Mouse (Mus musculus) hindbrain, embryonic 15.5 days (tissue): Measurements from ENCODE around the gene Gm49383. TPM values are rescaled to one million over a fixed set of nuclear protein-coding genes. Genes with fewer than 3 reads are reported as not detected.
A peak's percentile ranks its signal among the peaks of the same experiment; 100 is the strongest.
"Not testable (repeated sequence)": the region's sequence is repeated elsewhere in the genome, so short reads cannot be mapped to it uniquely, and the experiment has no call there.

Source experiments
- ATAC-seq: fragments of 200-750 bp; cut with Nextera tagmentation; 2 replicates; pipeline ENCODE4 v1.8.0; 2017; ENCODE audit warnings: low read depth, moderate number of reproducible peaks, moderate TSS enrichment; ENCODE audit not compliant: low FRiP score
- H3K27ac ChIP-seq: fragments of 300-500 bp; sonication (generic); replicated peaks from 2 replicates; pipeline ENCODE4 v1.5.1; 2015; ENCODE audit warnings: mild to moderate bottlenecking, inconsistent platforms
- H3K27me3 ChIP-seq: fragments of 300-500 bp; sonication (generic); 2 replicates; pipeline ENCODE4 v1.6.1; 2015; ENCODE audit warnings: control low read depth, inconsistent platforms
- H3K36me3 ChIP-seq: fragments of 300-500 bp; sonication (generic); 2 replicates; pipeline ENCODE4 v1.6.1; 2015; ENCODE audit warnings: control low read depth, inconsistent platforms
- H3K4me1 ChIP-seq: fragments of 300-500 bp; sonication (generic); replicated peaks from 2 replicates; pipeline ENCODE4 v1.6.1; 2015; ENCODE audit warnings: control low read depth, inconsistent platforms
- H3K4me2 ChIP-seq: fragments of 300-500 bp; sonication (generic); 2 replicates; pipeline ENCODE4 v1.6.1; 2015; ENCODE audit warnings: moderate library complexity, mild to moderate bottlenecking, inconsistent platforms
- H3K4me3 ChIP-seq: fragments of 300-500 bp; sonication (generic); 2 replicates; pipeline ENCODE4 v1.5.1; 2015; ENCODE audit warnings: mild to moderate bottlenecking, inconsistent platforms
- H3K9ac ChIP-seq: fragments of 300-500 bp; sonication (generic); 2 replicates; pipeline ENCODE4 v1.6.1; 2015; ENCODE audit warnings: inconsistent platforms
- H3K9me3 ChIP-seq: fragments of 300-500 bp; sonication (generic); 2 replicates; pipeline ENCODE4 v1.6.1; 2016; ENCODE audit warnings: control low read depth, inconsistent platforms
- WGBS: fragments of 180-500 bp; shearing (Covaris S2); methylation state at CpG from one replicate; pipeline ENCODE4 v1.1.7; 2015; 5-methylcytosine and 5-hydroxymethylcytosine counted together
- polyA plus RNA-seq: library from polyadenylated mRNA; unstranded; fragments of >200 nt; fragmentation: Nextera tagmentation; extraction: Ambion mirVana; gene quantifications from 2 replicates; pipeline ENCODE4 v1.2.1, GENCODE M21; 2015

Gm49383 gene
- polyA plus RNA-seq, 1 experiment from 2014 or later, result 14.1 TPM

DNA sequence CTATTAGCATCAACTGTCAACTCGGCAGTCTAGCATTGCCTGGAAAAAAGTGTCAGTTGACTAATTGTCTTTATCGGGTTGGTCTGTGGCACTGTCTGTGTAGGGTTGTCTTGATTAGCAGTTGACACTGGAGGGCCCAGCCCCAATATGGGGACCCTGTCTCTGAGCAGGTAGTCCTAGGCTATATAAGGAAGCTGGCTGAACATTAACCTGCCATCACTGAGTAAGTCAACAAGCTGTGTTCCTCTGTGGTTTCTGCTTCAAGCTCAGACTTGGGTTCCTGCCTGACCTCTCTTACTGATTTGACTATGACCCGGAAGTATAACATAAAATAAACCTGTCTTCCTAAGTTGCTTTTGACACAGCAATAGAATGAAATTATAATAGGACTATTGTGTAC is 20.9 kb downstream of the Gm49383 start:
- H3K36me3 ChIP-seq, result no peaks in the 10 kb centered on the region
- H3K4me1 ChIP-seq, result no peaks in the 10 kb centered on the region
- no peak overlapping the region for H3K9ac ChIP-seq
- H3K4me2 ChIP-seq, result no peak overlapping the region
- no peak for ATAC-seq
- WGBS, result 97% methylated on average over 3 of the region's 3 CpGs
- no peaks in the 10 kb centered on the region for H3K27me3 ChIP-seq
- H3K4me3 ChIP-seq, result no peak overlapping the region
- H3K27ac ChIP-seq, result no peak overlapping the region
- H3K9me3 ChIP-seq, result no peaks in the 10 kb centered on the region

DNA sequence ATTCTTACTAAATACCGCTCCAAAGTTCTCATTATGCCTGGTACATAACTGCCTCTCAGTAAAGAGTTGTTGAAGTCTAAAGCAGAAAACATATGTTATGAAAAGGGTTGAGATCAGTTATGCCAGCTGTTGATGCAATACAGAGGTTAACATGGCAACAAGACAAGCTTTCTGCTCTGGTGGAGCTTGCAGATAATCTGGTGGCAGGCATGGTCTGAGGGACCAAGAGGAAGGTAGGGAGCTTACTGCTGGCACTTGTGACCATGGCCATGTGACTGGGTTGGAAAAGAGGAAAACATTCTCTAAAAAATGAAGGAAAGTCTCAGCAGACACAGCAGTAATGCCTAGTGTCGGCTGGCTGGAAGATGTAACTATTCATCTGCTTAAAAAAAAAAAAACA is 25.6 kb downstream of the Gm49383 start:
- no peaks in the 10 kb centered on the region for H3K9me3 ChIP-seq
- no peak overlapping the region for H3K27ac ChIP-seq
- no peak overlapping the region for H3K9ac ChIP-seq
- H3K36me3 ChIP-seq, result no peaks in the 10 kb centered on the region
- H3K27me3 ChIP-seq, result no peaks in the 10 kb centered on the region
- no peak for ATAC-seq
- peaks cover 10% of the 10 kb centered on the region for H3K4me1 ChIP-seq
- no peak overlapping the region for H3K4me3 ChIP-seq
- WGBS, result 98% methylated on average over 2 of the region's 2 CpGs
- no peak overlapping the region for H3K4me2 ChIP-seq

DNA sequence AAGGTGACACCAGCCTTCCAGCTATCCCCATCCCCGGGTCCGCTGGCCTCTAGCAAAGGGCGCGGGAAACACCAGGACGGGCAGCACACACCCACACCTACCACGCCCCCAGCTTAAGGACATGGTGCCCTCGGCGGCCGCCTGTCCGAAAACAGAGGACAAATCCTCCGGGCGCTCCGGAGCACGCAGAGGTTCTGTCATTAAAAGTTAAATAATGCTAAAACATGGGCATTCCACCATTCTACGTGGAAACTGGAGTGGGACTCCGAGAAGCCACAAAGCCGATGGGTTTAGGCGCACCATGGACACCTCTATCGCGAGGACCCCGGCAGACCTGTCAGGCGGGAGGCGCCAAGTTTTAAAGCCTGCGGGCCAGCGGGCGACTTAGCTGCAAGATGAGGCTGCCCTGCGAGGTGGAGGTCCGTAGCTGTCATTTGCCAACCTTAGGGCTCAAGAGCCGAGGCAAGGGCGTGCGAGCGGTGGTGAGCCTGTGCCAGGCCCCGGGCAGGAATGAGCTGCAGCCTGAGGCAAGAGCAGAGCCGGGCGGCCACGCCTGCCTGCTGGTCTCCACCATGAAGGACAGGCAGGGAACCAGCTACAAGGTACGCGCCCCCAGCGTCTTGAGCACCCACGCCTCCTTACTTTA is 28.3 kb downstream of the Gm49383 start, which contains the start of gene Lrr1:
Gene Lrr1, plus strand, starts transcription at position 354 of the 646 bp plus-strand sequence.
- no peaks in the 10 kb centered on the region for H3K27me3 ChIP-seq
- peak within 1 kb of the TSS; percentile 66 for H3K4me3 ChIP-seq
- H3K36me3 ChIP-seq, result no peaks in the 10 kb centered on the region
- H3K9me3 ChIP-seq, result no peaks in the 10 kb centered on the region
- peak within 1 kb of the TSS; percentile 63 for H3K9ac ChIP-seq
- WGBS, result under 1% methylated on average over 40 of the region's 40 CpGs
- ATAC-seq, result peak; percentile 94
- H3K4me2 ChIP-seq, result peak within 1 kb of the TSS; percentile 95
- H3K27ac ChIP-seq, result peak within 1 kb of the TSS; percentile 77
- peaks cover 10% of the 10 kb centered on the region for H3K4me1 ChIP-seq

DNA sequence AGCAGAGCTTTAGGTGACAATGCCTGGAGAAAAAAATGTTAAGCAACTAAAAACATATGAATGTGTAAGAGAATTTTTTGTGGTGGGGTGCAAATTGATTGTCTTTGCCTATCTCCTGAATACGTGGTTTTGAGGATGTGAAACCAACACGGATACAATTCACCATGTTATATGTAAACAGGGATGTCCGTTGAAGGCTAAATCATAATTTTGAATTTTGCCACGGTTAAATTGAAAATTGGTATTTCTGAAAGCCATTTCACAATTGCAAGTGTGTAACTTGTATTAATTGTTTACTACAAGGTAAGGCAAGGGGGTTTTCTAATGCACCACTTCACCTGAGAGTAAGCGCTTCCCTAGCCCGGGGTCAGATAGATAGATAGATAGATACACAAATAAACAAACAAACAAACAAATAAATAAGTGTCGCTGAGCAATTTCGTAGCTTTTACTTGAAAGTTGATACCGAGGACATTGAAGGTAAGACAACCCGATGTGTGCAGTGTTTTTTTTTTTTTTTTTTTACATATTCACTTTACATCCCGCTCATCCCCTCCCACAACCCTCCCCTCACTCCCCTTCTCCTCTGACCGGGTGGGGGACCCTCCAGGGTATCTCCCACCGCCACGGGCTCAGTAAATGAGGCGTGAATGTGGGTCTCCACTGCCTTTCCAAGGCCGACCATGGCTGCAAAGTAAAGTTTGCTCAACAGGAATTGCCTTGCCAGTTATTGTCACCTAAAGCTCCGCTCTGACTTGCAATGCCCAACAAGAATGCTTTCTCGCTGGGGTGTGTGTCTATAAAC is 29.0 kb downstream of the Gm49383 start:
- 9% methylated on average over 18 of the region's 18 CpGs for WGBS
- Histone ChIP-seq H3K36me3 (no peaks in the 10 kb centered on the region), H3K27me3 (no peaks in the 10 kb centered on the region), H3K4me1 (peaks cover 10% of the 10 kb centered on the region), H3K9ac (peak overlapping the region; percentile 63), H3K4me2 (peak overlapping the region; percentile 95), H3K4me3 (peak overlapping the region; percentile 66), H3K9me3 (no peaks in the 10 kb centered on the region), H3K27ac (peak overlapping the region; percentile 77)
- ATAC-seq, result peak; percentile 74

DNA sequence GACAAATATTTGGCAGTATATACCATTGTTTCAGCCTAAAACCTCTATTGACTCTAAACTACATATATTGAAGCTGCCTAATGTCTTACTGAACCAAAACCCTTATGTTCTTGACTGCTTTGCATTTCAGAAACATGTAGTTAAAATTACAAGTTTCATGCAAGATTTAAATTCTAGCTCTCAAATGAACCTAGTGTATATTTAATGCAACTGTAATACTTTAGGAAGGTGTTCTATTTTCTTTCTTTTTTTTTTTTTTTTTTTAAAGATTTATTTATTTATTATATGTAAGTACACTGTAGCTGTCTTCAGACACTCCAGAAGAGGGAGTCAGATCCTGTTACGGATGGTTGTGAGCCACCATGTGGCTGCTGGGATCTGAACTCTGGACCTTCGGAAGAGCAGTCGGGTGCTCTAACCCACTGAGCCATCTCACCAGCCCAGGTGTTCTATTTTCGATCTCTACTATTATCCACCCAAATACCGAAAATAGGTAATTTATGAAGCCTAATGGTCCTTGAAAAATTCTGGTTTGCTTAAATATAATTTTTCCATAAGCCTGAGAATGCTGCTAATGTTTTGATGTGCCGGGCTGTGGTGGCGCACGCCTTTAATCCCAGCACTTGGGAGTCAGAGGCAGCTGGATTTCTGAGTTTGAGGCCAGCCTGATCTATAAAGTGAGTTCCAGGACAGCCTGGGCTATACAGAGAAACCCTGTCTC is 29.9 kb downstream of the Gm49383 start:
- WGBS, result 69% methylated on average over 8 of the region's 8 CpGs
- H3K4me3 ChIP-seq, H3K4me1 ChIP-seq, H3K36me3 ChIP-seq, ATAC-seq, H3K27me3 ChIP-seq, H3K27ac ChIP-seq, H3K9me3 ChIP-seq, H3K9ac ChIP-seq: not testable (repeated sequence)
- H3K4me2 ChIP-seq, result peak overlapping the region; percentile 95; the same call in 1 of the 2 replicates

DNA sequence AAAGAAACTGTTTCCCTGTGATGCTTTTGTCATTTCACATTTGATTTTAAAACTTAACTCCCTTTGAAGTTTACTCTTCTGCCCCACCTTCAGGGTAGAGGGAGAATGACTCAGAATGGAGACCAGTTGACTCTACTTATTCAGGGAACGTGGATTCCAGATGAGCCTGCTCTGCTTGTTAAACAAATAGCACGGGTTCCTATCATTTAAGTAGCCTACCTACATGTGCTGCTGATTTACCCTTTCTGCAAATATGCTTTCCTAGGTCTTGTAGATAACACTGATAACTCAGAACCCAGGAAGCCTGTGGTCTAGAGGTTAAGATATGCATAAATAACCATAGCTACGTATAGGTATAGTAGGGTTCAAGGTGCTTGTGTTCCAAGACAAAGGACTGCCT is 32.0 kb downstream of the Gm49383 start:
- Histone ChIP-seq H3K27me3 (no peaks in the 10 kb centered on the region), H3K36me3 (no peaks in the 10 kb centered on the region), H3K4me1 (peaks cover 10% of the 10 kb centered on the region), H3K9me3 (no peaks in the 10 kb centered on the region), H3K9ac (no peak overlapping the region), H3K27ac (no peak overlapping the region), H3K4me2 (no peak overlapping the region), H3K4me3 (no peak overlapping the region)
- 62% methylated on average over 3 of the region's 3 CpGs for WGBS
- ATAC-seq, result no peak

DNA sequence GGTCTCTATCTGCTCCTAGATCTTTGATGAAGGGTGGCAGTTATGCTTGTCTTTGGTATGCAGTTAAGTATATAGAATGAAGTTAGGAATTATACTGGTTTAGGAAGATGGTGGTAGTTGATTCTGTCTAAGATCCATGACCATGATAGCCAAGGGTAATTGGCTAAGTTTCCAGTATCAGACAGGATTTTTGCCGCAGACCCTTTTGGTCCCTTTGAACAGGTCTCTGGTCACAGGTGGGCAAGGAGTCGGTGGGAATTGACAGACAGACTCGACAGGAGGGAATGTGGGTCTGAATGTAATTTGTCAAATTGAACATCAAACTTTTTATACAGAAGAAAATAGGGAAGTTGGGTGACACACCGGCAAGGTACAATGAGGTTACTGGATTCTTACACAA is 33.3 kb downstream of the Gm49383 start:
- WGBS, result 89% methylated on average over 4 of the region's 4 CpGs
- H3K4me2 ChIP-seq, H3K9ac ChIP-seq, H3K9me3 ChIP-seq, ATAC-seq, H3K27me3 ChIP-seq, H3K36me3 ChIP-seq, H3K4me3 ChIP-seq, H3K27ac ChIP-seq, H3K4me1 ChIP-seq: not testable (repeated sequence)

DNA sequence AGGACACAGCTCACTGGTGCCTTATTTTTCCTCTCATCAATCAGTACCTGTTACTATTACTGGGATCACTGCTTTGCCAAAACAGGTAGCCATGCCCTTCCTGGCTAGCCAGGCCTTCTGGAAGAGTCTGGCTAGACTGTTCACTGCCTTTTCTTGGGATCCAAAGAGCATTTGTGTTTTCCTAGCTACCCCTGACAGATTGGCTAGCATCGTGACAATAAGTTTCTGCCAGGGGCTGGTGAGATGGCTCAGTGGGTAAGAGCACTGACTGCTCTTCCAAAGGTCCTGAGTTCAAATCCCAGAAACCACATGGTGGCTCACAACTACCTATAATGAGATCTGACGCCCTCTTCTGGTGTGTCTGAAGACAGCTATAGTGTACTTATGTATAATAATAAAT is 36.2 kb downstream of the Gm49383 start:
- not testable (repeated sequence) for H3K9me3 ChIP-seq, H3K27me3 ChIP-seq, H3K4me3 ChIP-seq, ATAC-seq, H3K4me2 ChIP-seq, H3K9ac ChIP-seq, H3K27ac ChIP-seq
- WGBS, result 84% methylated on average over 2 of the region's 2 CpGs
- Histone ChIP-seq H3K4me1 (peaks cover 11% of the 10 kb centered on the region), H3K36me3 (peaks cover 19% of the 10 kb centered on the region)

DNA sequence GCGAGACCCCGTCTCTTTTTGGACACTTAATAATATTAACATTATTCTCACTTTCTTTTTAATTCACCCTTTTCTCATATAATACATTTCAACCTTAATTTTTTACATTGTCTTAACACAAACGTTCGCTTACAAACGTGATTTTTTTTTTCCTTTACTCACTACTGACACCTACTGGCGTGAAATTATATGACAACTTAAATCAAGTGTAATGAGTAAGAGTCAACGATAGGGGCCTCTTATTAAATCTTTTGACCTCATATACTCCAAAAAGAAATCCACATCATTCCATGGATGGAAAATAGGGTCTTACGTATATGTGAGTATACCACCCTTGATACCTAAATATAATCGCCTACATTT is 37.3 kb downstream of the Gm49383 start:
- Histone ChIP-seq H3K36me3 (peaks cover 20% of the 10 kb centered on the region), H3K9me3 (no peaks in the 10 kb centered on the region), H3K9ac (no peak overlapping the region), H3K4me1 (peaks cover 11% of the 10 kb centered on the region), H3K27ac (peak overlapping the region; percentile 59; the same call in 1 of the 2 replicates), H3K27me3 (no peaks in the 10 kb centered on the region), H3K4me3 (peak overlapping the region; percentile 80), H3K4me2 (peak overlapping the region; percentile 43)
- no peak for ATAC-seq
- 5% methylated on average over 9 of the region's 9 CpGs for whole genome bisulfite sequencing

DNA sequence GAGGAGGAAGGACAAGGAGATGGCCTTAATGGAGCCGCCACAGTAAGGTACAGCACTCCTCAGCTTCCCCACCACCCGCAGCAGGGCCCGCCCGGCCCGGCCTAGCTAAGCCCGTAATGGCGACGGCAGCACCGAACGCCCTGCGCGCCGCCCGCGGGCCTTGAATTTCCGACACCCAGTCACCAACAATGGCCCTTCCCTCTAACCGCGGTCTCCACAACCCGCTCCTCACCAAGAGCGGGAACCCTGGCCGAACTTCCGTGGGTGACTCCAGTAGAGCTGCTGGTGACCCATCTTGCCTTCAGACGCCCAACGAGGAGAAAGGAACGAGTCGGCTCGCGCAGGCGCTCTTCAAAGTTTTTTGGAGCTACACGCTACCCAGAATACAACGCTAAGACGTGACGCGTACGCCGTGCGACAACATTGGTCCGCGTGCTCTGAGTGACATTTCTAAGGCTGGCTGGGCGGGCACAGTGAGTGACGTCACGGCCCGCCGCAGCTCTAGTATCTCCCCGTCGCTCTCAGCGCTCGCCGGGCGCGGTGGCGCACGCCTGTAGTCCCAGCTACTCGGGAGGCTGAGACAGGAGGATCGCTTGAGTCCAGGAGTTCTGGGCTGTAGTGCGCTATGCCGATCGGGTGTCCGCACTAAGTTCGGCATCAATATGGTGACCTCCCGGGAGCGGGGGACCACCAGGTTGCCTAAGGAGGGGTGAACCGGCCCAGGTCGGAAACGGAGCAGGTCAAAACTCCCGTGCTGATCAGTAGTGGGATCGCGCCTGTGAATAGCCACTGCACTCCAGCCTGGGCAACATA is 37.9 kb downstream of the Gm49383 start, which contains the start of gene Rps29:
Gene Rps29, minus strand, starts transcription at position 422 of the 813 bp plus-strand sequence.
- WGBS, result 0% methylated on average over 58 of the region's 68 CpGs
- Histone ChIP-seq H3K36me3 (peaks cover 20% of the 10 kb centered on the region), H3K27ac (peak within 1 kb of the TSS; percentile 87), H3K4me1 (peaks cover 11% of the 10 kb centered on the region), H3K4me2 (peak within 1 kb of the TSS; percentile 79), H3K9ac (peak within 1 kb of the TSS; percentile 91), H3K4me3 (peak within 1 kb of the TSS; percentile 80)
- H3K27me3 ChIP-seq, H3K9me3 ChIP-seq: not testable (repeated sequence)
- ATAC-seq, result peak; percentile 100

DNA sequence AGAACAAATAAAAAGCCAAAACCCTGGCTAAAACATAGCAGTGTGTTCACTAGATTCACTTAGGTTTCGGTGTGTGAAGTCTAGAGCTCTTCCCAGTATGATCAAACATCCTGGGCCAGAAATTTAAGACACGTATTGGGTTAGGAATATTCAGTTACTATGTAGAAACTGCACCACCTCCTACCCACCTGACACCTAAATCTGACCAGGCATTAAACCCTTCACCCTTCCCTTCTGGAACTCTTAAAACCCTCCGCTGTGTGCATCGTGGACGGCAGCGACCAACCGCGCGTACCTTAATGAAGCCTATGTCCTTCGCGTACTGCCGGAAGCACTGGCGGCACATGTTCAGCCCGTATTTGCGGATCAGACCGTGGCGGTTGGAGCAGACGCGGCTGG is 38.5 kb downstream of the Gm49383 start:
- H3K9ac ChIP-seq, result peak overlapping the region; percentile 91
- H3K4me3 ChIP-seq, result peak overlapping the region; percentile 80
- peaks cover 11% of the 10 kb centered on the region for H3K4me1 ChIP-seq
- ATAC-seq, result no peak
- peak overlapping the region; percentile 79 for H3K4me2 ChIP-seq
- H3K36me3 ChIP-seq, result peaks cover 20% of the 10 kb centered on the region
- H3K9me3 ChIP-seq, result no peaks in the 10 kb centered on the region
- H3K27me3 ChIP-seq, result no peaks in the 10 kb centered on the region
- H3K27ac ChIP-seq, result peak overlapping the region; percentile 87
- WGBS, result under 1% methylated on average over 19 of the region's 19 CpGs
